Mouse (Mus musculus) MEL (cell line): Measurements from ENCODE around the gene Htr6. TPM values are rescaled to one million over a fixed set of nuclear protein-coding genes. Genes with fewer than 3 reads are reported as not detected.

ENCODE experiments used
- DNase-seq: peaks from one replicate; pipeline ENCODE4 v3.0.0; 2011; ENCODE audit warnings: low read depth, low spot score
- H3K27ac ChIP-seq: 2 replicates; pipeline ENCODE4 v1.5.1; 2012; ENCODE audit warnings: low read depth, mild to moderate bottlenecking, control low read depth, low read length, moderate library complexity; ENCODE audit not compliant: control insufficient read depth
- H3K27me3 ChIP-seq, 2 experiments: fragments of 150-350 bp in 1 of 2; sonication (generic) in 1 of 2; 2 replicates each; pipeline ENCODE4 v1.6.1; 2012; ENCODE audit warnings: low read length in 2 of 2, mild to moderate bottlenecking in 2 of 2, improper control_type of control experiment in 1 of 2, moderate library complexity in 1 of 2; ENCODE audit not compliant: insufficient read depth in 2 of 2, control insufficient read depth in 1 of 2
- H3K36me3 ChIP-seq, 2 experiments: 2 replicates each; pipeline ENCODE4 v1.6.1; 2012 to 2014; ENCODE audit warnings: low read length in 2 of 2, improper control_type of control experiment in 1 of 2, inconsistent platforms in 1 of 2, mild to moderate bottlenecking in 1 of 2; ENCODE audit not compliant: insufficient read depth in 2 of 2, control insufficient read depth in 1 of 2
- H3K4me1 ChIP-seq, 2 experiments: fragments of 150-350 bp in 1 of 2; sonication (generic) in 1 of 2; 2 replicates each; pipeline ENCODE4 v1.6.1; 2012; ENCODE audit warnings: low read length in 2 of 2, improper control_type of control experiment in 1 of 2, mild to moderate bottlenecking in 1 of 2; ENCODE audit not compliant: insufficient read depth in 2 of 2, control insufficient read depth in 1 of 2
- H3K4me3 ChIP-seq, 2 experiments: fragments of 150-350 bp in 1 of 2; sonication (generic) in 1 of 2; 2 replicates each; pipeline ENCODE4 v1.5.1; 2012; ENCODE audit warnings: low read depth in 2 of 2, low read length in 2 of 2, mild to moderate bottlenecking in 2 of 2, moderate library complexity in 2 of 2, control low read depth in 1 of 2, improper control_type of control experiment in 1 of 2; ENCODE audit not compliant: control insufficient read depth in 1 of 2, insufficient read depth in 1 of 2
- H3K79me2 ChIP-seq: 2 replicates; pipeline ENCODE4 v1.6.1; 2012; ENCODE audit warnings: mild to moderate bottlenecking, low read length, moderate library complexity; ENCODE audit not compliant: control insufficient read depth, poor library complexity, insufficient read depth
- H3K9ac ChIP-seq: 2 replicates; pipeline ENCODE4 v1.6.1; 2012; ENCODE audit warnings: low read depth, mild to moderate bottlenecking, control low read depth, low read length, moderate library complexity; ENCODE audit not compliant: control insufficient read depth, poor library complexity, severe bottlenecking
- H3K9me3 ChIP-seq: fragments of 150-350 bp; sonication (generic); replicated peaks from 2 replicates; pipeline ENCODE4 v1.6.1; 2012; ENCODE audit warnings: mild to moderate bottlenecking, low read length, improper control_type of control experiment, moderate library complexity; ENCODE audit not compliant: insufficient read depth
- CHD1 ChIP-seq: IDR thresholded peaks from 2 replicates; pipeline ENCODE4 v1.6.1; 2012; ENCODE audit warnings: low read depth, mild to moderate bottlenecking, inconsistent platforms, low read length, improper control_type of control experiment
- CHD2 ChIP-seq: IDR thresholded peaks from 2 replicates; pipeline ENCODE4 v1.6.1; 2011; ENCODE audit warnings: low read length, improper control_type of control experiment
- CTCF ChIP-seq, 3 experiments: IDR thresholded peaks in 2 of 3; conservative IDR thresholded peaks in 1 of 3; 2 replicates each; pipeline ENCODE4 v1.5.1; 2011 to 2012; ENCODE audit warnings: low read length in 3 of 3, low read depth in 2 of 3, mild to moderate bottlenecking in 2 of 3, improper control_type of control experiment in 1 of 3, inconsistent platforms in 1 of 3, mixed read lengths in 1 of 3, moderate library complexity in 1 of 3; ENCODE audit not compliant: control insufficient read depth in 1 of 3, insufficient read depth in 1 of 3, poor library complexity in 1 of 3, severe bottlenecking in 1 of 3
- E2F4 ChIP-seq: IDR thresholded peaks from 2 replicates; pipeline ENCODE4 v1.6.1; 2011; ENCODE audit warnings: low read depth, low read length, improper control_type of control experiment, borderline replicate concordance
- ELF1 ChIP-seq: IDR thresholded peaks from 2 replicates; pipeline ENCODE4 v1.6.1; 2014; ENCODE audit warnings: low read depth, mild to moderate bottlenecking, inconsistent platforms, low read length, improper control_type of control experiment, moderate library complexity
- GABPA ChIP-seq: IDR thresholded peaks from 2 replicates; pipeline ENCODE4 v1.6.1; 2012; ENCODE audit warnings: low read depth, mild to moderate bottlenecking, inconsistent platforms, low read length, improper control_type of control experiment, moderate library complexity
- JUND ChIP-seq: IDR thresholded peaks from 2 replicates; pipeline ENCODE4 v1.6.1; 2011; ENCODE audit warnings: low read depth, mild to moderate bottlenecking, improper control_type of control experiment, low read length
- MAZ ChIP-seq: IDR thresholded peaks from 2 replicates; pipeline ENCODE4 v1.6.1; 2012; ENCODE audit warnings: low read depth, mild to moderate bottlenecking, inconsistent platforms, low read length, improper control_type of control experiment
- MXI1 ChIP-seq: IDR thresholded peaks from 2 replicates; pipeline ENCODE4 v1.6.1; 2011; ENCODE audit warnings: mild to moderate bottlenecking, low read depth, low read length, improper control_type of control experiment
- MYC ChIP-seq: IDR thresholded peaks from 2 replicates; pipeline ENCODE4 v1.6.1; 2011; ENCODE audit warnings: low read depth, mild to moderate bottlenecking, low read length, improper control_type of control experiment, moderate library complexity
- RAD21 ChIP-seq: IDR thresholded peaks from 2 replicates; pipeline ENCODE4 v1.6.1; 2011; ENCODE audit warnings: mild to moderate bottlenecking, low read depth, low read length, improper control_type of control experiment
- SIN3A ChIP-seq: IDR thresholded peaks from 2 replicates; pipeline ENCODE4 v1.6.1; 2012; ENCODE audit warnings: low read length, improper control_type of control experiment, inconsistent platforms
- SMC3 ChIP-seq: IDR thresholded peaks from 2 replicates; pipeline ENCODE4 v1.6.1; 2011; ENCODE audit warnings: low read depth, low read length, improper control_type of control experiment
- TCF12 ChIP-seq: IDR thresholded peaks from 2 replicates; pipeline ENCODE4 v1.6.1; 2014; ENCODE audit warnings: low read depth, mild to moderate bottlenecking, inconsistent platforms, low read length, improper control_type of control experiment, moderate library complexity
- USF2 ChIP-seq, 2 experiments: IDR thresholded peaks; 2 replicates each; pipeline ENCODE4 v1.6.1; 2011 to 2012; ENCODE audit warnings: improper control_type of control experiment in 2 of 2, low read length in 2 of 2, borderline replicate concordance in 1 of 2, inconsistent platforms in 1 of 2, low read depth in 1 of 2, mild to moderate bottlenecking in 1 of 2; ENCODE audit not compliant: insufficient read depth in 1 of 2
- ZC3H11A ChIP-seq: IDR thresholded peaks from 2 replicates; pipeline ENCODE4 v1.6.1; 2012; ENCODE audit warnings: low read depth, mild to moderate bottlenecking, inconsistent platforms, low read length, improper control_type of control experiment
- polyA plus RNA-seq, 2 experiments: library from polyadenylated mRNA; stranded (reverse) in 1 of 2; unstranded in 1 of 2; fragments of >175 nt in 1 of 2; fragments of >200 nt in 1 of 2; gene quantifications; 2 replicates each; pipeline versions ENCODE4 v1.2.1 to v1.2.4; 2012; ENCODE audit warnings: low replicate concordance in 2 of 2, low read depth in 1 of 2; ENCODE audit not compliant: insufficient read length in 2 of 2, insufficient read depth in 1 of 2, missing spikeins in 1 of 2
- total RNA-seq: library from RNA; depleted of rRNA; stranded (reverse); fragments of 300-350 nt; gene quantifications from 2 replicates; pipeline ENCODE4 v1.2.3, GENCODE M21; 2012

The Htr6 gene
- total and polyA plus RNA-seq, 3 experiments = 0.08 TPM; not detected in 2

GRCm38 (mm10) chr4:139078726-139079125 lies 3.4 kb upstream of the Htr6 start:
- Histone ChIP-seq H3K4me1 (no peaks in the 10 kb centered on the region), H3K4me3 (no peak overlapping the region)
- TF ChIP-seq USF2 (IDR thresholded peaks at IDR 0.05; ENCODE audit: borderline replicate concordance in 1 of 2, insufficient read depth in 1 of 2, low read depth in 1 of 2, low read length in 2 of 2) (no peak), ELF1 (no peak), CHD1 (no peak), ZC3H11A (no peak; the same call in 1 of the 2 replicates), RAD21 (peak; percentile 57), SMC3 (peak; percentile 66), CHD2 (no peak), GABPA (no peak), CTCF (IDR thresholded peaks at IDR 0.05 in 2 of 3, conservative IDR thresholded peaks at IDR 0.05 in 1 of 3; ENCODE audit: control insufficient read depth in 1 of 3, insufficient read depth in 1 of 3, low read depth in 2 of 3, low read length in 3 of 3, poor library complexity in 1 of 3, severe bottlenecking in 1 of 3) (peak; percentile 2 to 61 (median 19); a peak in 2 of 6 replicates)
- TF ChIP-seq, all 39 proteins: peak for 3
- Histone ChIP-seq H3K79me2 (no peaks in the 10 kb centered on the region), H3K27me3 (peaks cover 0 to 1% of the 10 kb centered on the region in 2 experiments; a peak in 1 of 4 replicates), H3K27ac (no peak overlapping the region), H3K9me3 (no peaks in the 10 kb centered on the region), H3K36me3 (no peaks in the 10 kb centered on the region), H3K9ac (no peak overlapping the region; the same call in 1 of the 2 replicates)
- peak; percentile 67 for DNase-seq

GRCm38 (mm10) chr4:139078313-139078712 lies 2.9 kb upstream of the Htr6 start:
- Histone ChIP-seq H3K27me3 (peaks cover 0 to 1% of the 10 kb centered on the region in 2 experiments; a peak in 1 of 4 replicates), H3K9me3 (no peaks in the 10 kb centered on the region), H3K27ac (no peak overlapping the region), H3K79me2 (no peaks in the 10 kb centered on the region), H3K4me3 (no peak overlapping the region), H3K9ac (no peak overlapping the region; the same call in 1 of the 2 replicates), H3K4me1 (no peaks in the 10 kb centered on the region), H3K36me3 (no peaks in the 10 kb centered on the region)
- TF ChIP-seq SMC3 = peak; percentile 64
- TF ChIP-seq CTCF (IDR thresholded peaks at IDR 0.05 in 2 of 3, conservative IDR thresholded peaks at IDR 0.05 in 1 of 3; ENCODE audit: control insufficient read depth in 1 of 3, insufficient read depth in 1 of 3, low read depth in 2 of 3, low read length in 3 of 3, poor library complexity in 1 of 3, severe bottlenecking in 1 of 3) = peak; percentile 57 to 68 (median 60)
- peak; percentile 88 for TF ChIP-seq MYC
- peak; percentile 43 for TF ChIP-seq ZC3H11A
- TF ChIP-seq E2F4 = no peak
- peak; percentile 60 for TF ChIP-seq RAD21
- DNase-seq = peak; percentile 74

- Histone ChIP-seq H3K4me3 (no peak overlapping the region), H3K9ac (no peak overlapping the region), H3K36me3 (no peaks in the 10 kb centered on the region), H3K9me3 (no peaks in the 10 kb centered on the region), H3K27ac (no peak overlapping the region), H3K4me1 (no peaks in the 10 kb centered on the region), H3K79me2 (no peaks in the 10 kb centered on the region), H3K27me3 (no peaks in the 10 kb centered on the region)
- DNase-seq = no peak
- TF ChIP-seq JUND (no peak), MXI1 (no peak), TCF12 (no peak), CTCF (IDR thresholded peaks at IDR 0.05 in 2 of 3, conservative IDR thresholded peaks at IDR 0.05 in 1 of 3; ENCODE audit: control insufficient read depth in 1 of 3, insufficient read depth in 1 of 3, low read depth in 2 of 3, low read length in 3 of 3, poor library complexity in 1 of 3, severe bottlenecking in 1 of 3) (peak in 2 of 3 experiments; percentile 23 to 36; a peak in 3 of 6 replicates), CHD1 (no peak), GABPA (no peak), SMC3 (peak; percentile 19; the same call in 1 of the 2 replicates), SIN3A (no peak), MAZ (no peak), USF2 (IDR thresholded peaks at IDR 0.05; ENCODE audit: borderline replicate concordance in 1 of 2, insufficient read depth in 1 of 2, low read depth in 1 of 2, low read length in 2 of 2) (no peak)
Observed at GRCm38 (mm10) chr4:139075915-139076314, 545 bp upstream of the Htr6 start.
